Mouse (Mus musculus) WW6 (cell line): ENCODE measurements around the gene Ypel4.

ENCODE experiments used
- DNase-seq: peaks from one replicate; pipeline ENCODE4 v3.0.0-alpha.2; 2013; ENCODE audit warnings: low read depth, low spot score

Gene Ypel4

DNA sequence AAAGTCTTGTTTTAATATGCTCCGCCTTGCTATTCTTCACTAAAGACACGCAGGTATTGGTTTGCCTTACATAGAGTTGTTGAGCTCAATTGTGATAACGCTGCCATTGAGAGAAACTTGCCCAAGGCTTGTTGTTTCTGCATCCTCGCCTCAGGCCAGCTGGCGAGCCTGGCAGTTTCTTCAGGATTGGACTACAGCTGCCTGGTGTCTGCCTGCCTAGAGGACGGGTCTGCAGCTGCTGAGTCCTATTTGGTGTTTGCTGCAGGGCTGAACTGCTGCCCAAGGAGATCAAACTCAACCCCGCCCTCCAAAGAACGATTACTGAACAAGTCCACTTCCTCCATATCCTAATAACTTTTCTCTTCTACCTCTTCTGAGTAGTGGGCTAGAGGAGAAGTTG is 26.9 kb downstream of the Ypel4 start:
- no peak for DNase-seq

DNA sequence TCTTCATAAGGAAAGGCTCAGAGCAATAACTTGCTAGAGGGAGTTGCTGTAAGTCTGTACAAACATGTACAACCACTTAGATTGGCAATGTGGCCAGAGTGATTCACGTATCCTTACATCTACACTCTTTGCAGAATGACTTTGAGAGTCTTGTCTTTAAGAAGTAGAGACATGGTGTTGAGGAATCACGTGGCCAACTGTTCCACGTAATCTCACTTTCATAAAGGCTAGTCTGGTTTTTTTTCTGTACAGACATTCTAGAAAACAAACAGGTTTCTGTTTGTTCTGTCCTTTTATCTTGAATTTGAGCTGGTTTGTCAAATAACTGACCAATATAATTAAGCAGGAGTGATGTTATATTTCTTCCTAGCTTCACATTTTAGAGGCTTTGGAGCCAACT is 27.5 kb downstream of the Ypel4 start:
- no peak for DNase-seq

DNA sequence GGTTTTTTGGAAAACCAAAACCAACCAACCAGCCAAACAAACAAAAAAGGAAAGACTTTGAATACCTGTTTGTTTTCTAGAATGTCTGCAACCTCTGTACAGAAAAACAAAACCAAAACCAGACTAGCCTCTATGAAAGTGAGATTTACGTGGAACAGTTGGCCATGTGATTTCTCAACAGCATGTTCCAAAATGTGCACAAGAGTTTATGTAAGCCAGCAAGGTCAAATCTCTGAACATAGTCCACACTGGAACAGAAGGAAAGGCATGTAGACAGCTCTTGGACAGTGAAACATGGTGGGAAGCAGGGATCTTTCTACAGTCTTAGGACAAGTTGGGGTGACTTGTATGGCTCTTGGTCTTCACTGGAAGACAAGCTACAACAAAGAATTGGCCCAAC is 28.0 kb downstream of the Ypel4 start:
- no peak for DNase-seq

DNA sequence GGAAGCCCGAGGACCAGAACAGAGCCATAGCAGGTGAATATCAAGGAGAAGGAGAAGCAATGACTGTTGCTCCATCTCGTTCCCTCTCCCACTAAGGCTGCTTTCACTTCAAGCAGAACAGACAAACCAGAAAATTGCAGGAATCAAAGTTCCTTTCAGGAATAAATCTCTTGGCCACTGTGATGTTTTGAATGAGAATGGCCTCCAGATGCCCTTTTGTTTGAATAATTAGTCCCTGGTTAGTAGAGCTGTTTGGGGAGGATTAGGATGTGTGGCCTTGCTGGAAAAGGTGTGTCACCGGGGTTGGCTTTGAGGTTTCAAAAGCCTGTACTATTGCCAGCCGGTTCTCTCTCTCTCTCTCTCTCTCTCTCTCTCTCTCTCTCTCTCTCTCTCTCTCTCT is 28.4 kb downstream of the Ypel4 start:
- no peak for DNase-seq

DNA sequence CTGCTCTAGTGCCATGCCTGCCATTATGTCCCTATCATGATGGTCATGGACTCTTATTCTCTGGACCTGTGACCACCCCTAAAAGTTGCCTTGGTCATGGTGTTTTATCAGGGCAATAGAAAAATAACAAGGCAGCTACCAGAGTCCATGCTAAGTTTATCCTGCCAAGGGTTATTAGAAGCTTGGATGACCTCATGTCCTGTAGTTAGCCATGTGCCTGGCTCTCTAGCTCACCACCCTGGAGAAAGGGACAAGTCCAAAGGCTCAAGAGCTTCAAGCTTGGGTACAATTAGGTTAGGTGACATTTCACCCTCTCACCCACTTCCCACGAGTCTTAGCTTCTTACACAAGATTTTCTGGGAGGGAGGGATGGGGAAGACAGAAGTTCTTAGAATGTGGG is 29.0 kb downstream of the Ypel4 start:
- no peak for DNase-seq

DNA sequence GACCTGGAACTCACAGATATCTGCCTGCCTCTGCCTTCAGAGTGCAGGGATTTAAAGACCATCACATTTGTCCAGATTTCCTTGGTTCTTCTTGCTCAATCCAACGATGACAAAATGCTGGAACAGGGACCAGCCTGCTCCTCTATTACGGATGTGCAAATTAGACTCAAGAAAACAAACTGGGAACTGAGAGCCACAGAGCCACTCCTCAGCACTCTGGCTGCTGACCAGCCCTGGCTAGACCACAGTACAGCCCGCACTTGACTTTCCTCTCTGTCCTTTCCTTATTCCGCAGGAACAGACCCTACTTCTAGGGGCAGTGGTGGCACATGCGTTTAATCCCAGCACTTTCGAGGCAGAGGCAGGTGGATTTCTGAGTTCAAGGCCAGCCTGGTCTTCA is 36.6 kb downstream of the Ypel4 start:
- no peak for DNase-seq

DNA sequence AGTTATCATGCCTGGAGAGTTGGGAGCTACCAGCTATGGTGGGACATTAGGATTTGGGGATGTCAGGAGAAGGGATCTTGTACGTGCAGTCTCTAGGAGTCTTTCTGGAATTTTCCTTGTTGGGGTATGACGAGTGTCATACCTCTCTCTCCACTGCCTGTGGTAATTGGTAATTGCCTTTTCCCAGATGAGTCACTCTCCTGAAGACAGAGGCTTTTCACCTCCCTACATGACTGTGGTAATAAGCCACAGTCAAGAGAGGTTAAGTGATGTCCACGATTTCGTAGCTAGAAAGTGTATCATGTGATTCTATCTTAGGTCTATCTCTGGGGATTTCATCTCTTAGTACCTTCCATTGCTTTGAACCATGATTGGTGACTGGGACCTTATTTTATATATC is 38.6 kb downstream of the Ypel4 start:
- DNase-seq = no peak

DNA sequence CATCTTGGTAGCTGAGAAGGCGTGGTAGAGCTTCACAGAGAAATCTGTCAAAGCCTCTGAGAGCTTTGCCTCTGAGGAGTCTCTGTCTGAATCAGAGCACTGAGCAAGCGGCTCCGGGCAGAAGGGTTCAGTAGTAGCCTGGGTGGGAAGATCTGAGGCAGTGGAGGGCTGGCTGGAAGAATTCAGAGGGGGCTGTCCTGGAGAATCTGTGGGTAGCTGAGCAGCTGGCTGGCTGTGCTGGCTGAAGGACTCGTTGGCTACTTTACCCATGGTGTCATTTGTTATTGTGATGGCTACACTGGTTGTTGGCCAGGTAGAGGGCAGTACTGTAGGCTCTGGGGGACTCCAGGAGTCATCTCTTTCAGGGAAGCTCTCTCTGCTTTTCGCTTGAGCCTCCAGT is 39.3 kb downstream of the Ypel4 start:
- no peak for DNase-seq

DNA sequence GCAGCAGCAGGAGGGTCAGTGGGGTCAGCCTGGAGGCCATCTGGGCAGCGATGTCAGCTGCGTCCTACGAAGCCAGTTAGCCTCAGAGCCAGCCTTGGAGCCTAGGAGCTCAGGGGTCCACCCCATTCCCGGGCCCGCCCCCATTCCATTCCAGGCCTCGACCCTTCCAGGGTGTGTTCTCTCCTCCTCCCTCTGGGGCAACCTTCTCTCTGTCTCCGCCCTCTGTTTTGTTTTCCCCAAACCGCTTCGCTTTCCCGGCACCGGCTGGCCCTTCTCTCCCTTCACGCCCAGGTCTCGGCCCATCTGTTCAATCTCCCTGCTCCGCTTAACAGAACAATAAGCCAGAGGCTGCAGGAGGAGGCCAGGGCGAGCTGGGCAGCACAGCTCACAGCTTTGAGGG is 40.9 kb downstream of the Ypel4 start:
- DNase-seq = no peak

DNA sequence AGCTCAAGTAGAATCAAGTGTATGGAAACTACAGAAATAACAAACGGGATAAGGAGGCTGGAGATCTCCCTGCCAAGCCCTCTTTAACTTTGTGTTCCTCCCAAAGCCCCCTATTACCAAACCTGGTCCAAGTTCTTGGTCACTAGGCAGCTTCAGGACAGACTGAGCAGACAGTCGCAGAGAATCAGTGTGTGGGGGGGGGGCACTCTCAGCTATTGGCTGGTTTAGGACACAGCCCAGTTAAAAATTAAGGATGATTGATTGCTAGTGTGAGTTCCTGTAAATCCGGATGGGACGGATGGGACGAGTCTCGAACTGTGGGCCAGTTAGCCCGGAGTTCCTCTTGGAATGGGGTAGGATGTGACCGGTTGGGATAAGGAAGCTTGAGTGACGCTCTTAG is 41.4 kb downstream of the Ypel4 start, which contains the start of gene Serping1:
Gene Serping1, minus strand, starts transcription at position 204 of the 400 bp plus-strand sequence.
- DNase-seq = no peak

DNA sequence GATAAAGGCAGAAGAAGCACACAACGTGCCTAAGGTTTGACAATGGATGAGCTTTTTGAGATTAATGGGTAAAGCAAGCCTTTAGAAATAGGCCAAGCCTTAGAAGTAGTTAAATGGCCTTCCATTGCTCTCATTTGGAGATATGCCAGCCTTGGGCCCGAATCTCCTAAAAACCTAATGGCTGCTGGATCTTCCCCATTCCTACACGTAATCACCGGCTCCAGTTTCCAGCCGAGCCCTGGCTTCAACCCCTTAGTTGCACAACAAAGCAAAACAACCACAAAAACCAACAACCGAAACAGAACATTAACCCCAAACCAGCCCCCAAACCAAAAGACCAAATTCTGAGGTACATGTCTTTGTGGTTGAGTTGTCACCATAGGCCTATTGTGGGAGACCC is 41.8 kb downstream of the Ypel4 start:
- no peak for DNase-seq

DNA sequence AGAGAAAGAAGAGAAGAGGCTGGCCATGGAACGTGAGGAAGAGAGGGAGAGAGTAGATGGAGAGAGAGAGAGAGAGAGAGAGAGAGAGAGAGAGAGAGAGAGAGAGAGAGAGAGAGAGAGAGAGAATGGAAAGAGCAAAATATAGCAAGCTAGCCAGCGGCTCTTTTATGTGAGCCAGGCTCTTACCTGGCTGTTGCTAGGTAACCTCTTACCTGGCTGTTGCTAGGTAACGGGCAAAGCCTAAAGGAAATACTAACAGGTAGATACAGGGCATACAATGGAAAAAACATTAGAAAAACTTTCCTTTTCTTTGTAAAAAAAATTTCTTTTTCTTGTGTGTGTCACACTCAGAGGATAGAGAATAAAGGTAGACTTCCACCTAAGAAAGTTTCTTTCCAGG is 43.8 kb downstream of the Ypel4 start:
- no peak for DNase-seq

DNA sequence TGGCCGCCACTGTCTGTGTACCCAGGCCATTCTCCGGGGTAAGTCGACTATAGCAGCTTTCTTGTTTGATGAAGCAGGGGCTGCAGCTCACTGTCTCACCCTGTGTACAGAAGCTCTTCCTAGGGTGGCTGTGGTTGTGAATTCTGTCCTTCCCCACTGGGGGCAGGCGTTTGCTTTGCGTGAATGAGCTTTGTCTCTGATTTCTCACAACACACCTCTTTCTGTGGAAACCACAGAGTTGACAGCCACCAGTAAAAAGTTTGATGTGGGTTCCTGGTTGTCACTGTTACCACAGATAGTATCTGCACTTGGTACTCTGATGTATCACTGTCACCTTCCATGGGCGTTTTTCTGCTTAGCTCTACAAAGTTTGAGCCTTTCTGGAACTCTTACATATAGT is 45.4 kb downstream of the Ypel4 start:
- DNase-seq = no peak

DNA sequence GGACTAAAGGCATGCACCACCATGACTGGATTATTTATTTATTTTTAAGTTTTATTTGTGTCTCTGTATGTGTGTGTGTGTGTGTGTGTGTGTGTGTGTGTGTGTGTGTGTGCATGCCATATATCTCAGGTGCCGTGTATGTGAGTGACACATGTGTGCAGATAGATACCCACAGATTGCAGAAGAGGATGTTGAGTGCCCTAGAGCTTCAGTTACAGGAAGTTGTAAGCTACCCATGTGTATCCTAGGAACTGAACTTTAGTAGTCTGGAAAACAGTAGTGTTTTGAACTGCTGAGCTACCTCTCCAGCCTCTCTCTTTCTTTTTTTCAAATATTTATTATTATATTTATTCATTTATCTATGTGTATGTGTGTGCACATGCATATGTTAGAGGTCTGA is 49.5 kb downstream of the Ypel4 start:
- DNase-seq = no peak

DNA sequence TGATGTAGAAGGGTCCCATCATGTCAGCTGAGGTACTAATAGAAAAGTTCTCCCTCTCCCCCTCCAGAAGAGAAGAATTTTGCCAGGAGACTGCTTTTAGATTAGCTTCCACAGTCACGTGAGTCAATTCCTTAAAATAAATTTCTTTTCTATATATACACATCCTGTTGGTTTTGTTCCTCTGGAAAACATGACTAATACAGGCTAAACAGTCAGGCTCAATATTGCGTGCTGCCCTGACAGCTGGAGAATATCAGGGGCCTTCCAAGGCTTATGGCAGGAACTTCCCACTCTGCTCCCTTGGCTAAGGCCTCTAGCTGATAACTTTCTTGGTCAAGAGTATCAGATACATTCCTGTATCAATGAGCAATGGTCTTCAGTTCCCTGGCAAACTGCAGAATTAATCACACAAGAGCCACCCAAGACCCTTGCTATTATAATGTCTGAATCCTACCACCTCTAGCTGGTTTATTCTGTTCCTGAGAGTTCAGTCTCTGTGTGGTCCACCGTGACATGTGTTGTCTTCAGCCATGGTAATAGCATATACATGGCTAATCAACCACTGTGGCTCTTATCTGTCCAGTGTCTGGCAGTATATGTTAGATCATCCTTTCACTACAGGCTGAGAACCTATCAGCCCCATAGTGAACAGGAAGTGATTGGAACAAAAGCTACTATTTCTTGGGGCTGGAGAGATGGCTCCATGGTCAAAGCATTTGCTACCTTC is 50.1 kb downstream of the Ypel4 start:
- DNase-seq = no peak
